Mouse (Mus musculus): ENCODE measurements around the gene Lama2. TPM values are rescaled to one million over a fixed set of nuclear protein-coding genes. Genes with fewer than 3 reads are reported as not detected.
A peak's percentile ranks its signal among the peaks of the same experiment; 100 is the strongest.

Gene Lama2
- polyA plus RNA-seq, 1 experiment from 2014 or later, result 7.1 TPM

DNA sequence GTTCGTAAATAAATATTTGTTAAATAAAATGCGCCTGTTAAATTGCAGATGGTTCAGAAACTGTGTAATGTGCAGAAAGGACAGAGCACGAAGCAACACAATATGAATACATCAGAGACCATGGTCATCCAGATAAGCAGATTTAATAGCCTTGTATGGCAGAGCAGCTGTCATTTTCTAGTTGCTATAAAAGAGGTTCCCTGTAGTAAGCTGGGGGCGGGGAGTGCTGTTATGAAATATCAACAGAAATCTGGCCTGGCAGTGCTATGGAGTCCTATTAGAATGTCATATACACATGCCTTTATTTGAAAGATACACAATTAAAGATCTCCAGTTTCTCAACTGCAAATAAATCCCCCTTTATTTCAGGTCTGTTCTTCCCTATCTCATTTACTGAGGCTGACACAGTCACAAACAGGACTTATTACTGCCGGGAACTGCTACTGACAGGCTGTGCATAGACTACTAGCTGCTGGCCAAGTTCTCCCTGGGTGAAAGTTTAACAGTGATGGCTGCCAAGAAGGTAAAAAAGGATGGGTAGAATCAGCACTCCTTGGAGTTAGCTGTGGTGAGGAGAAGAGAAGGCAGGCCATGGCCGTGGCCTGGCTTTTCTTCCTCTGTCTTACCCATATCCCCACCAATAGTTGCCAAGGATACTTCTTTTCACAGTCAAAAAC lies 396.8 kb downstream of the Lama2 start:
- WGBS, result 87% methylated on average over 6 of the region's 6 CpGs
- Histone ChIP-seq H3K36me3 (ENCODE audit: control insufficient read depth, insufficient read depth, low read length) (no peaks in the 10 kb centered on the region), H3K27me3 (ENCODE audit: control insufficient read depth, insufficient read depth, low read length) (no peaks in the 10 kb centered on the region), H3K4me2 (no peak overlapping the region), H3K27ac (ENCODE audit: low read depth, low read length) (no peak overlapping the region), H3K4me3 (ENCODE audit: low read depth, low read length) (no peak overlapping the region), H3K9me3 (ENCODE audit: control insufficient read depth, low read length) (no peaks in the 10 kb centered on the region), H3K9ac (ENCODE audit: low read length) (no peak overlapping the region), H3K4me1 (ENCODE audit: control insufficient read depth, insufficient read depth, low read length) (no peaks in the 10 kb centered on the region)
- no peak for ATAC-seq (ENCODE audit: low FRiP score)
- DNase-seq (ENCODE audit: low spot score, missing footprints), result no peak

DNA sequence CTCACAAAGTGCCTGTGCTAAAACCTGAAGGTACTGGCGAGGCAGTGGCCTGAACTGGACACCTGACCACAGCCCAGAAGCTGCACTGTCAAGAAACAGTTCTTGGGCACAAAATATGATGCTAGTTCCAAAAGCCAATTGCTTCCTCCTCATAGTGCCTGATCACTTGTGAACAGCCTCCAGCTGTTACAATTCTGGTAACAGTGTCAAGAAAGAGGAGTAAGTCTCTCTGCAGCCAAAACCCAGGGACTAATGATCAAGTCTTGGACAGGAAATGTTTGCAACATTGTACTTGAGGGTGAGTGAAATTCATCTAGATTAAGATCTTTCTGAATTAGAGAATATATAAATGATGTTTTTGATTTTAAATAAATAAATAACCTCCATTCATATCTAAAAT lies 399.9 kb downstream of the Lama2 start:
- no peak overlapping the region for H3K4me2 ChIP-seq
- WGBS, result 83% methylated on average over 1 of the region's 1 CpGs
- H3K27ac ChIP-seq (ENCODE audit: low read depth, low read length), result no peak overlapping the region
- H3K36me3 ChIP-seq (ENCODE audit: control insufficient read depth, insufficient read depth, low read length), result no peaks in the 10 kb centered on the region
- ATAC-seq (ENCODE audit: low FRiP score) (no peak), DNase-seq (ENCODE audit: low spot score, missing footprints) (no peak)
- no peaks in the 10 kb centered on the region for H3K9me3 ChIP-seq (ENCODE audit: control insufficient read depth, low read length)
- H3K4me3 ChIP-seq (ENCODE audit: low read depth, low read length), result no peak overlapping the region
- H3K27me3 ChIP-seq (ENCODE audit: control insufficient read depth, insufficient read depth, low read length), result no peaks in the 10 kb centered on the region
- H3K9ac ChIP-seq (ENCODE audit: low read length), result no peak overlapping the region
- H3K4me1 ChIP-seq (ENCODE audit: control insufficient read depth, insufficient read depth, low read length), result no peaks in the 10 kb centered on the region

GRCm38 (mm10) chr10:27207320-27207719 lies 412.2 kb downstream of the Lama2 start:
- H3K9ac ChIP-seq (ENCODE audit: low read length), result no peak overlapping the region
- H3K9me3 ChIP-seq (ENCODE audit: control insufficient read depth, low read length), result no peaks in the 10 kb centered on the region
- 19% methylated on average over 12 of the region's 12 CpGs for WGBS
- H3K27me3 ChIP-seq (ENCODE audit: control insufficient read depth, insufficient read depth, low read length), result no peaks in the 10 kb centered on the region
- H3K27ac ChIP-seq (ENCODE audit: low read depth, low read length), result no peak overlapping the region
- ATAC-seq (ENCODE audit: low FRiP score) (peak; percentile 42; the same call in 1 of the 2 replicates), DNase-seq (ENCODE audit: low spot score, missing footprints) (no peak)
- H3K4me1 ChIP-seq (ENCODE audit: control insufficient read depth, insufficient read depth, low read length), result no peaks in the 10 kb centered on the region
- H3K36me3 ChIP-seq (ENCODE audit: control insufficient read depth, insufficient read depth, low read length), result no peaks in the 10 kb centered on the region
- no peak overlapping the region for H3K4me3 ChIP-seq (ENCODE audit: low read depth, low read length)
- no peak overlapping the region for H3K4me2 ChIP-seq

DNA sequence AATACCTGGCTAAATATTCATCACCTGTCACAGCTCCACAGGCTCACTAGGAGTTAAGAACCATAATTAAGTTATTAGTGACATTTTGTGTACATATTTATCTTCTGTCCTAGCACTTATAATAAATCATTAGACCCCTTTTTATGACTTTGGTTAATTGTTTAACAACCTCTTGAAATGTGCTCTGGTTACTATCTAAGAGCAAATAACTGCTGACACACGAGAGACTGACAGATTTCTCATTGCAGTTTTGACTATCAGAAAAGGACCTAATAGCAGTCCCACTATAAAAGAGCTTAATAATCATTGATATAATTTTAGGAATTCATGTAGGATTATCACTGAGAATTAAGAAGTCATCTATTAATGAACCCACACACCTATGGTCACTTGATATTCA lies 421.1 kb downstream of the Lama2 start:
- 73% methylated on average over 1 of the region's 1 CpGs for WGBS
- Histone ChIP-seq H3K4me3 (ENCODE audit: low read depth, low read length) (no peak overlapping the region), H3K4me1 (ENCODE audit: control insufficient read depth, insufficient read depth, low read length) (no peaks in the 10 kb centered on the region), H3K27me3 (ENCODE audit: control insufficient read depth, insufficient read depth, low read length) (no peaks in the 10 kb centered on the region), H3K9ac (ENCODE audit: low read length) (no peak overlapping the region), H3K9me3 (ENCODE audit: control insufficient read depth, low read length) (no peaks in the 10 kb centered on the region), H3K36me3 (ENCODE audit: control insufficient read depth, insufficient read depth, low read length) (no peaks in the 10 kb centered on the region), H3K4me2 (no peak overlapping the region), H3K27ac (ENCODE audit: low read depth, low read length) (no peak overlapping the region)
- ATAC-seq (ENCODE audit: low FRiP score) (no peak), DNase-seq (ENCODE audit: low spot score, missing footprints) (no peak)

GRCm38 (mm10) chr10:27193986-27194908 lies 425.3 kb downstream of the Lama2 start:
- no peak overlapping the region for H3K4me2 ChIP-seq
- no peaks in the 10 kb centered on the region for H3K4me1 ChIP-seq (ENCODE audit: control insufficient read depth, insufficient read depth, low read length)
- H3K9me3 ChIP-seq (ENCODE audit: control insufficient read depth, low read length), result no peaks in the 10 kb centered on the region
- WGBS, result 86% methylated on average over 8 of the region's 8 CpGs
- H3K9ac ChIP-seq (ENCODE audit: low read length), result no peak overlapping the region
- H3K27ac ChIP-seq (ENCODE audit: low read depth, low read length), result no peak overlapping the region
- DNase-seq (ENCODE audit: low spot score, missing footprints) (peak; percentile 79), ATAC-seq (ENCODE audit: low FRiP score) (no peak)
- H3K36me3 ChIP-seq (ENCODE audit: control insufficient read depth, insufficient read depth, low read length), result no peaks in the 10 kb centered on the region
- H3K27me3 ChIP-seq (ENCODE audit: control insufficient read depth, insufficient read depth, low read length), result no peaks in the 10 kb centered on the region
- no peak overlapping the region for H3K4me3 ChIP-seq (ENCODE audit: low read depth, low read length)

DNA sequence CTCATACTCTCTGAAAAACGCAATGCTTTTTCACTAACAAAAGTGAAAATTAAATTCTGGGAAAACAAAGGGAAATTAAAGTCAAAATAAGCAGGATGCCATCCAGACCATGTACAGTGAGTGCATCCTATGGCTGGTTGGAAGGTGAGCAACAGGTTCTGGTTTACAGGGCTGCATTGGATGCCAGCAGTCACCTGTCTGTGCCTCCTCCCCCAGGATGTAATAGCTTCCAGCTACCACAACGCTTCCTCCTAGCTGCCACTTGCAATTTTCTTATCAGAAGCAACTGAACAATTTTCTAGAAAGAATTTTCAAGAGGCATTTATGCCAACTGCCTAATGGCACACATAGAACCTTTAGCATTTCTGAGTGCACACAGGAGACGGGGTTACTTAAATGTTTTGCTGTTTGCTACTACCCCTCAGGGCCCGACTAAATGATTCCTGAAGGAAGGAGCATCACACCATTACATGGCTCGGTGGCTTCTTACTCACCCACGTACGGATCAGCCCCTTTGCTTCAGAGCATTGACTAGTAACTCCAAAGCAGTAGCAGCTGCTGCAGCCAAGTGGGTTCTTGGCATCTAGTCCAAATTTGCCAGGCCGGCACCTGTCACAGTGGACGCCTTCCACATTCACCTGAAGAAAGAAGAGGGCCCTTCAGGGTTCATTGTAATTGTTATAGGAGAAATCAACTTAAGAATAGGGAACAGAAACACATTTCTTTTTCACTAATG lies 430.8 kb downstream of the Lama2 start:
- H3K9me3 ChIP-seq (ENCODE audit: control insufficient read depth, low read length), result no peaks in the 10 kb centered on the region
- ATAC-seq (ENCODE audit: low FRiP score) (no peak), DNase-seq (ENCODE audit: low spot score, missing footprints) (peak; percentile 33)
- WGBS, result 85% methylated on average over 9 of the region's 9 CpGs
- H3K4me3 ChIP-seq (ENCODE audit: low read depth, low read length), result no peak overlapping the region
- no peaks in the 10 kb centered on the region for H3K27me3 ChIP-seq (ENCODE audit: control insufficient read depth, insufficient read depth, low read length)
- H3K4me2 ChIP-seq, result no peak overlapping the region
- no peak overlapping the region for H3K9ac ChIP-seq (ENCODE audit: low read length)
- no peak overlapping the region for H3K27ac ChIP-seq (ENCODE audit: low read depth, low read length)
- no peaks in the 10 kb centered on the region for H3K4me1 ChIP-seq (ENCODE audit: control insufficient read depth, insufficient read depth, low read length)
- H3K36me3 ChIP-seq (ENCODE audit: control insufficient read depth, insufficient read depth, low read length), result no peaks in the 10 kb centered on the region

- Histone ChIP-seq H3K36me3 (ENCODE audit: control insufficient read depth, insufficient read depth, low read length) (no peaks in the 10 kb centered on the region), H3K9ac (ENCODE audit: low read length) (no peak overlapping the region), H3K4me1 (ENCODE audit: control insufficient read depth, insufficient read depth, low read length) (no peaks in the 10 kb centered on the region), H3K9me3 (ENCODE audit: control insufficient read depth, low read length) (no peaks in the 10 kb centered on the region), H3K4me2 (no peak overlapping the region), H3K27ac (ENCODE audit: low read depth, low read length) (no peak overlapping the region), H3K27me3 (ENCODE audit: control insufficient read depth, insufficient read depth, low read length) (no peaks in the 10 kb centered on the region), H3K4me3 (ENCODE audit: low read depth, low read length) (no peak overlapping the region)
- no peak for ATAC-seq (ENCODE audit: low FRiP score)
- whole genome bisulfite sequencing, result 51% methylated on average over 5 of the region's 5 CpGs
- peak; percentile 71 for DNase-seq (ENCODE audit: low spot score, missing footprints)
These were observed 435.4 kb downstream of the Lama2 start for GRCm38 (mm10) chr10:27184185-27184584.

- no peak overlapping the region for H3K9ac ChIP-seq (ENCODE audit: low read length)
- no peak overlapping the region for H3K4me3 ChIP-seq (ENCODE audit: low read depth, low read length)
- no peak overlapping the region for H3K4me2 ChIP-seq
- H3K4me1 ChIP-seq (ENCODE audit: control insufficient read depth, insufficient read depth, low read length), result no peaks in the 10 kb centered on the region
- no peaks in the 10 kb centered on the region for H3K9me3 ChIP-seq (ENCODE audit: control insufficient read depth, low read length)
- WGBS, result 71% methylated on average over 2 of the region's 2 CpGs
- DNase-seq (ENCODE audit: low spot score, missing footprints) (no peak), ATAC-seq (ENCODE audit: low FRiP score) (no peak)
- H3K27me3 ChIP-seq (ENCODE audit: control insufficient read depth, insufficient read depth, low read length), result no peaks in the 10 kb centered on the region
- H3K27ac ChIP-seq (ENCODE audit: low read depth, low read length), result no peak overlapping the region
- no peaks in the 10 kb centered on the region for H3K36me3 ChIP-seq (ENCODE audit: control insufficient read depth, insufficient read depth, low read length)
These were observed 445.3 kb downstream of the Lama2 start for GRCm38 (mm10) chr10:27174271-27174670.

GRCm38 (mm10) chr10:27164738-27165137 lies 454.8 kb downstream of the Lama2 start:
- ATAC-seq (ENCODE audit: low FRiP score), result no peak
- WGBS, result 81% methylated on average over 3 of the region's 3 CpGs

More at GRCm38 (mm10) chr10:27164738-27165137, 454.8 kb downstream of the Lama2 start:
- Histone ChIP-seq H3K4me3 (ENCODE audit: low read depth, low read length) (no peak overlapping the region), H3K4me1 (ENCODE audit: control insufficient read depth, insufficient read depth, low read length) (no peaks in the 10 kb centered on the region), H3K27me3 (ENCODE audit: control insufficient read depth, insufficient read depth, low read length) (no peaks in the 10 kb centered on the region), H3K9me3 (ENCODE audit: control insufficient read depth, low read length) (no peaks in the 10 kb centered on the region), H3K36me3 (ENCODE audit: control insufficient read depth, insufficient read depth, low read length) (no peaks in the 10 kb centered on the region), H3K9ac (ENCODE audit: low read length) (no peak overlapping the region), H3K27ac (ENCODE audit: low read depth, low read length) (no peak overlapping the region), H3K4me2 (no peak overlapping the region)
- peak; percentile 4 for DNase-seq (ENCODE audit: low spot score, missing footprints)

Measured in midbrain, embryonic 11.5 days (tissue).